Mouse (Mus musculus) WW6 (cell line): ENCODE measurements around the gene Krt33b.

Source experiments
- DNase-seq: peaks from one replicate; pipeline ENCODE4 v3.0.0-alpha.2; 2013; ENCODE audit warnings: low read depth, low spot score

Krt33b gene

DNA sequence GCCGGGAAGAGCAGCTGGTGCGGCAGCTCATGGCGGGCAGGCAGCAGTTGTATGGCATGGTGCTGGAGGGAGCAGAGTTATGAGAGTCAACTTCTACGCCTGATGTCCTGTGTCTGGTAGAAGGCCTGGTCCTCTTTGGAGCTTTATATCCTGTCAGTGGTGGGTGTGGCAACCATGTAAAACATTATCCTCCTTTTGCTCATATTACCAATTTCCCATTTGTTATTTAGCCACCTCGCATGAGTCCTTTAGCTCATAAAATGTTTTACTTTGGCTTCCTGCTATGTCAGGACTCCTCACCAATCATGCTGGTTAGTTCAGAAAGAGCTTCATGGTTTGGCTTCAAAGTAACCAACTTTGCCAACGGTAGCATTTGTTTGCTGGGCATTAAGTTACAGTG lies at the start of gene Krt33b:
Gene Krt33b, minus strand, starts transcription at position 101 of the 400 bp plus-strand sequence.
- no peak for DNase-seq

DNA sequence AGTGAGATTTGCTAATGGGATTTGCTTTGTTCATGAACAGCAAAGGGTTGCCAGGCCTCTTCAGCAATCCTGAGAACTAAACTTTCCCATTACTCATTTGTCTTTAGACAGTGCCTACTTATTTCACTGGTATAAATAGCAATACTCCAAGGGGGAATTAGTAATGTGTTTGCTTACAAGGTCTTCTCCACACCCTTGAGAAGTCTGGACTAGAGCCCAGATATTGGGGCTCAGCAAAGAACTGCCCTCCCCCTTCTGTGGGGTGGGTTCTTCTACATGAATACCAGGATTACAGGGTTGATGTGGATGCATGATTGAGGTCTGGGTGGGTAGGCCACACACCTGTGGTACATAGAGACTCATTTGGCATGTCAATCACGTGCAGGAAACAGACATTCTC lies 44.2 kb upstream of the Krt33b start:
- DNase-seq, result no peak

DNA sequence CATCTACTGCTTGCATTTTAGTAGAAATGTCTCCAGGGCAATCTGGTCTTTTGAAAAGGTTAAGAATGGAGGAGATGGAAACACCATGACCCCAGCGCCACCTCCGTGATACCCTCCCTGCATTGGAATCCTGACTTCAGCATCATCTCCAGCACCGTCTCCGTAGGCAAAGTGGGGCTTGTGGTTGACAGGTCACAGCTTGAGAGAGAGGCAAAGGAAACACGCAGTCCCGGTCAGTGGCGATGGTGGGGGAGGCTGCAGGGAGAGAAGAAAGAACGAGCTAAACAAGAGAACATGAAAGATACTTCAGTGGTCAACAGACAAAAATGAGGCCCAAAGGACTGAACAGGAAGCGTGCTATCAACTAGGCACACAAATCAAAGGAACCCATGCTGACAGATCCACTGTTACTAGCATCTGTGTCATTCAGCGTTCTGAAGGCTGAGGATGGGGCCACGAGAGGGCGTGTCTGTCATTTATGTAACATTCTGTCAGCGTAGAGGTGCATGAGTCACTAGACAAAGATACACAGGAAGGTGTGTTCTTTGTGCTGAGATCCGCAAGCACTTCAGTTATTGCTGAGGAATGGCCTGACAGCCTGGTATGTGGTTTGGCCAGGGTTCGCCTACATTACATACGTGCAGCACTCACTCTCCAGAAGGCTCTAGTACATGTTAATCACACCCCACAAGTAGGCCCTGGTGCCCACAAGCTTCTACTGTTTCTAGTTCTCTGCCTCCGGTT lies 37.8 kb upstream of the Krt33b start:
- DNase-seq, result no peak

DNA sequence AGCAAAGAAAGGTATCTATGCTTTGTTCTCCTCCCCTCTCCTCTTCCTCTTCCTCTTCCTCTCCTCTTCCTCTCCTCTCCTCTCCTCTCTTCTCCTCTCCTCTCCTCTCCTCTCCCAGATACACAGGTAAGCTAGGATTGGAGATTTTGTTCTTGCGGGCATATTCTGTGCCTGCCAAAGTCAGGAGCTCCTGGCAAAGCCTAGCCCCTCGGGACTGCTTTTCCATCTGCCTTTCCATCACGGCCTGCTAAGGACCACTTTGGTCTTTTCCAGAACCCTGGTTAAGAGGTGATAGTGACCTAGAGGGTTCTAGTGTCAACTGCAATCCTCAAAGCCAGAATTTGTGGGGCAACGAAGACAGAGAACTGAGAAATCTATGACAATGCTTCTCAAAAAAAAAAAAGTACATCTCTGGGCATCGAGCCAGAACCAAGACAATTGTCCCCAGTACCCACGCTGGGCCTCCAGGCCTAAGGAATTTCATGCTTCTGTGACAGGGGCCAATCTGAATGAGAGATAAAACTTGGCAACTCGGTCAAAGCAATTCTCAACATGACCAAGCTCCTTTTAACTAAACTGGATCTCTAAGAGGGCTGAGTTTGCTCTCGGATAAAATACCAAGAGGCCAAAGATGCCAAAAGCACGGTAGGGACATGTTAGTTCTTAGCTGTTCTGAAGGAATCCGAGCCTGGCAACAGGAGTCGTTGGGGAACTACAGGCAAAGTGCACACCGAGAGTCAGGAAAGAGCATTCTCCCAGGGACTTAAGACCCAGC lies 36.8 kb upstream of the Krt33b start:
- DNase-seq, result no peak

DNA sequence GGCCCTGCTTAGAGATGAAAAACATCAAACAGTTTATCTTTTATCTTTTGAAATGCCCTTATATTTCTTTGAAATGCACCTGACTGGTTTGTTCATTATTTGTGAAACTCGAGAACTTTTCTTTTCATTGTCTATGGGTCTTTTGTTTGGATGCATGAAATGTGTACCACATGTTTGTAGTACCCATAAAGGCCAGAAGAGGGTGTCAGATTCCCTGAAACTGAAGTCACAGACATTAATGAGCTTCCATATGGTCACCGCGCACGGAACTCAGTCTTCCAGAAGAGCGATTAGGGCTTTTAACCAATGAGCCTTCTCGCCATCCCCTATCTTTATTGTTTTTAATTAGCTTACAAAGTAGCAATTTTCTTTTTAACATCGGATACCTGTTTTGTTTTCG lies 29.2 kb upstream of the Krt33b start:
- peak; percentile 28 for DNase-seq

DNA sequence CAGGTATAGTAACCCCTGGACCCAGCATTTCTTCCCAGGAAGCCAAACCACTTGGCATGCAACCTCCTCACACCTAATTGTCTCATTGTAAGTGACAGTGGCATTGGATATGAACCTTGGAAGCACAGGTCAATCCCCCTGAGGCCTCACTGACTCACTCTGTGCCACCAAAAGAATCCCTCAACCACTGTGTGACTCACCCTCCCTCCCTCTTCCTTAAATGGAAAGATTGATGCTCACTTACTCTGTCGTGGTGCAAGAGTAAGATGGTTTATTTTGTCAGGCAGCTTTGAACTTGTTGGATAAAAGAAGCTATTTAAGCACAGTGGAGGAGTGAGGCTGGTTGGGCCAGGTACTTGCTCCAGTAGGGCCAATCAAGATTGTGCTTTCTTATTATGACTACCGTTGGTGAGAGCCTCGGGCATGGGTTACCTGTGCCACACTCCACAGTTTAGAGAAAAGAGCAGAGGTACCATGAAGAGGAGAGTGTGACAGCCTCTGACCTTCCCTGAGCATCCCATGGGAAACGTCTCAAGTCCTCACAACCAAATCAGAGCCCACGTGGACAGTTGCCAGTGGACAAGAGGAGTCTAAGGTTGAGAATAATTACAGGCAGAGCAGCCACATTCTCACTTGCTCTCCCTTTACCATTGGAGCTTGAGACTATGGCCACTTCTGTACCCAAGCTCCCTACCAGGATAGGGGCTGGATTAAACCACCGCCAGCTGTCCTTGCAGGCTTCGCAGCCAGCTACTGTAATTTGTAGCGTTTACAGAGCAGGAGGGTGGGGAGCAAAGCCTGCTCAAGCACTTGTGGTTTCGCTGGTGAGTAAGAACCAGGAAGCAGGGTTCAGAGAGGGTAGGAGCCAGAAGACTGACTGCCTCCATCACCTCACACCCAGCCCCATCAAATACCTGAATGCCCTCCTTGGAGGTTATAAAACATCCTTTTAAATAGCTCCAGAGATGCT lies 26.3 kb upstream of the Krt33b start:
- no peak for DNase-seq

DNA sequence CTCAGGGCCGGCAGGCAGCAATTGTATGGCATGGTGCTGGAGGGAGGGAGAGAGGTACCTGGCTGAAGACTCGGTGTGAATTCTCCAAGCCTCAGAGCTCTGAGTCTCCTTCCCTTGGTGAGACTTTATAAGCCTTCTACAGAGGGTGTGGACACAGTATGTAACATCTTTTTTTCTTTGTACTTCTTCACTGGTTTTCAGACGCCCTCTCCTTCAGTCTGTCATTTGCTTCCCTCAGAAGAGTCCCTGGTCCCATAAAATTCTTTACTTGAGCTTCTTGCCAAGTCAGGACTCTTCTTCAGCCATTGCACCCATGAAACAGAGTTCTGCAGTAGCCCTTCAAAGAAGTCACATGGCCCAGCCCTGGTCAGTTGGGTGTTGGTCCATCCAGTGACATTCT lies 20.8 kb upstream of the Krt33b start, which contains the start of gene Krt31:
Gene Krt31, minus strand, starts transcription at position 101 of the 400 bp plus-strand sequence.
- DNase-seq, result no peak

DNA sequence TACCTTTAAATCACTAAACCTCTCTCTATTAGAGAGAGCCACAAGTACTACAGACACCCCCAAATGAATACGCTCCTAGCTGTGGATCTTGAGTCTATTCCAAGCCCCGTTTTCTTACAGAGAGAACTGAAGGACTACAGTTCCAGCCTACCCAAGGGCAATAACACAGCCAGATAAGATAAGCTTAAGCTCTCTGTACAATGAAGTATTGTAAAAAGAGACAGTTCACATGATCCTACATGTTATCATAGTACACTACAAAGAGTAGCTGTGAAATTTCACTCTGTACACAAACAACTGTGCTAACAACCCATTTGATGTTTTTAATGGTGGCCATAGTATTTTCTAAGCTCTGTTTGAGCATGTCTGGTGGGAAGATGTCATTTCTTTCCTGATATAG lies 17.5 kb upstream of the Krt33b start:
- no peak for DNase-seq

DNA sequence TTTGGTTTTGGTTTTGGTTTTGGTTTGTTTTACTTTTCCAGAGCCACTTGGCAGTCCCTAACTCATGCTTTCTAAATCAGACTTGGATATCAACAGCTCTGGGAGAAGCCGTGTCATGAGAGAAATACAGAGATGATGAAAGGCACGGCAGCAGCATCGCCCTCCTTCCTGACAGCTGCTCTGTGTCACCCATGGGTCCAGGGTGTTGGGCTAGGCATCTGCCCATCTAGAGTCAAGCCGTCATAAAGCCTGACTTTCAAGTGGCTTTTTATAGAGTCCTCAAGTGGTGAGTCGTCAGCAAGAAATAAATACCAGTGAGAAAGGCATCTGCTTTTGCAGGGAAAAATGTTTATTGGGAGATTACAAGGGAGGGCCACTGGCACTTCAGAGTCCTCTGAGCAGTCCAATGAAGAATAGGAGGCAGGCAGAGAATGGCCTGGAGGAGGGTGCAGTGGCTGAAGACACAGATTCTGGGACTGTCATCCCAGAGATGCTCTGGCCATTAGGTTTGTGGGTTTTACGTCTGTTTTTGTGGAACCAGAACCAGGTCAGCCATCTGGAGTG lies 16.7 kb upstream of the Krt33b start:
- DNase-seq, result no peak

DNA sequence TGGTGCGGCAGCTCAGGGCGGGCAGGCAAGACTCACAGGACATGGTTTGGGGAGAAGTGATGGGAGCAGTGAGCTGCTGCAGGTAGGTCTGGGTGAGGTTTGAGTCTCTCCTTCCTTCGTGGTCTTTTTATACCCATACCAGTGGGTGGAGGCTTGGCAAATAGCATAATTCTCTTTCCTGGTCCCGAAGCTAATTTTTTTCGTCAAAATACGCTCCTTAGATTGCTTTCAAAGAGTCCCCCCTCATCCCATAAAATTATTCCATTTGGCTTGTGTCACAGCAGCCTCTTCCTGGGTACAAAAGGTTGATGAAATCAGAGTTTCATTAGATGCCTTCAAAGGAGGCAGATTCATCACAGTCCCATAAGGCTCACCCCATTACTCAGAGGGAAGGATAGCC lies 11.8 kb upstream of the Krt33b start, which contains the start of gene Krt34:
Gene Krt34, minus strand, starts transcription at position 101 of the 400 bp plus-strand sequence.
- DNase-seq, result no peak

DNA sequence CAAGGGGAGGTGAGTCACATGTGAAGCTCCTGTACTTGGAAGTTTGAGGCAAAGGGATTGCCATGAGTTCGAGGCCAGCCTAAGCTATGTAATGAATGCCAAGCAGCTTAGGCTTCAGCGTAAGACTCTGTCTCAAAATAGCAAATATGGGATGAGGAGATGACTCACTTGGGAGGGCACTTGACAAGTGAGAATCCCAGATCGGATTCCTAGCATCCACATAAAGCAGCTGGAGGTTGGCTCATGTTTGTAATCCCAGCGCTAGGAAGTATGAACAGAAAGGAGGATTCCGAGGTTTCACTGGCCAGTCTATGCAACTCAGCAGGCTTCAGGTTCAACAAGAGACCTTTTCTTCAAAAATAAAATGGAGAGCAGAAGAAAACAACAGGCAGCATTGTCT lies 8.2 kb downstream of the Krt33b start:
- DNase-seq, result no peak

DNA sequence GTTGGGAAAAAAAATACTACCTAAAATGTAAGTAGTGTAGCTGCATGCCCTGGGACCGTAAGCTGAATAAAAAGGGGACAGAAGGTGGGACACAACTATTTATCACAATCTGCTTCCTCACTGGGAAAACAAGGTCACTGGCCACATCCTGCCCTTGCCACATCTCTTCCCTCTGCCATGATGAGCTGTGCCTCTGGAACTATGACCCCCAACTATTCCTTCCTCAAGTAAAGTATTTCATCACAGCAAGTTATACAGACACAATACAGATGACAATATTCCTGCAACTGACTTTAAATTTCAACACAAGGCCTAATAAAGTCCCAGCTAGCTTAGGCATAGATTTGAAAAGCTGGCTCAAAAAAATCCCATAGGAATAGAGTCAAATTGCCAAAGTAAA lies 10.2 kb downstream of the Krt33b start:
- no peak for DNase-seq

DNA sequence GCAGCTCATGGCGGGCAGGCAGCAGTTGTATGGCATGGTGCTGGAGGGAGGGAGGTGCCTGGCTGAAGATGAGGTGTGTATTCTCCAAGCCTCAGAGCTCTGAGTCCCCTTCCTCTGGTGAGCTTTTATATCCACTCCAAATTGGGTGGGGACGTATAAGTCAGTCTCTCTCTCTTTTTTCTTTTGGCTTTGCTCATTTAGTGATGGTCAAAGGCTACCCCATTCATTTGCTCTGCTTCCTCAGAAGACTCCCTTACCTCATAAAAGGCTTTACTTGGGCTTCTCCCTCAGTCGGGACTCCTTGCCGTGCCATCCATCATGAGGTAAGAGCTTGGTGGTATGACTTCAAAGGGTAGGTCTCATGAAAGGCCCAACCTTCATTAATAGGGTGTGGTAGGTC lies 13.6 kb downstream of the Krt33b start, which contains the start of gene Krt33a:
Gene Krt33a, minus strand, starts transcription at position 101 of the 400 bp plus-strand sequence.
- no peak for DNase-seq

DNA sequence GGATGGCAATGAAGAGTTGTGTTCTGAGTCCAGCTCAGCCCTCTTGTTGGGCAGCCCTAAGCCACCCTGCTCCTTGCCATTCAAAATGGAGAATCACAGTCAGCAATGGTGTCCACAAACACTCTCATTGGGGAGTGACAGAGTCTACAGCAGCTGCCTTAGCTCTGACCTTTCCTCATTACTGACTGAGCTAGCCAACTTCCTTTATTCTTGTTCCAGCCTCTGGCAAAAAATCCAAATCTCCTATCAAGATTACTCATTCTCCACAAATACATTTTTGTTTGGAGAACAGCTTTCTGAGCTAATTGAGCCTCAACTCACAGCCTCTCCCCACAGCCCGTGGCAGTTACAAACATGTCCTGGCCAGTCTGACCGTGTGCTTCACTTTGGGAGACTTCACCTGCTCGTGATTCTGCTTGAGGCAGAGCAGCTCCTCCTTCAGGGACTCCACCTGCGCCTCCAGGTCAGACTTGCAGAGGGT lies 15.9 kb downstream of the Krt33b start:
- no peak for DNase-seq

DNA sequence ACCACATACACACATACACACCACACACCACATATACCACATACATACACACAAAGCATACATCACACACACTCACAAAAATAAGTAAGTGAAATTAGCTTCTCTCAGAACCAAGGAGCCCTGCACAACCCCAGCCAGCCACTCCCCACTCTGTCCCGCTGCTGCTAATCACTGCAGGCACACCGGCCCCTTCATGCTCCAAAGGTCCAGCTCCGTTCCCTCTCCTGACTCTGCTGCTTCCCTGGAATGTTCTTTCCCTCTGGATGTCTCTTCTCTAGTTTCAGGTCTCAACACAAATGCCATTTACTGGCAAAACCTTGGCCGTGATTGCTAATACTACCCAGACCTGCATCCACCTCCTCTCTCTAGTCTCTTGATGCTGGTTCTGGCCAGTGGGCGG lies 19.0 kb downstream of the Krt33b start:
- no peak for DNase-seq

DNA sequence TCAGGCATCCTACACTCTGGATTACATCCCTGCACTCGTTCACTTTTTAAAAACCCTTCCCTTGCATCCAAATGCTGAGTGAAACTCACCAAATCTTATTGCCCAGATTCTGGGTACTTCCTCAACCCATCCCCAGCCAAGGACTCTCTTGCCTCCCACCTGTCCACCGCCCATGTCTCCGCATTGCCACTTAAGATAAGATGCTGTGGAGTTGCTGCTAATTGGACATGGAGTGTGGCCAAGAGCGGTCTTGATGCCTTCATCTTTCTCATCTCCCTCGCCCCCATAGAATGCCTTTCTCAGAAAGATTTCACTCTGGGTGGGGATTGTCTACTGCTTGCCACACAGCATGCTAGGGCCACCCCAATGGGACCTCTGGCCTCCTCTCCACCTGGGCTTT lies 21.3 kb downstream of the Krt33b start:
- DNase-seq, result no peak

DNA sequence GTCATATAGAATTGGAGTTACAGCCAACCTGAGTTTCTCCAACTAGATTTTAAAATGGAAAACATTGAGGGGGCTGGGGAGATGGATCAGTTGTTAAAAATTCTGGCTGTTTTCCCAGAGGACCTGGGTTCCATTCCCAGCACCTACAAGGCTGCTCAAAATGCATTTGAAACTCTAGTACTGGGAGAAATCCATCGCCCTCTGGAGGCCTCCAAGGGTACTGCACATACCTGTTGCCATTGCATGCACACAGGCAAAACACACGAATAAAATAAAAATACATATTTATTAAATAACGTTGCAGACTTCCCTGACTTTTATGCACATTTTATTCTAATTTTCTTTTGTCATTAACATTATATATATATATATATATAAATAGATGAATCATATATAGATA lies 23.0 kb downstream of the Krt33b start:
- DNase-seq, result no peak

DNA sequence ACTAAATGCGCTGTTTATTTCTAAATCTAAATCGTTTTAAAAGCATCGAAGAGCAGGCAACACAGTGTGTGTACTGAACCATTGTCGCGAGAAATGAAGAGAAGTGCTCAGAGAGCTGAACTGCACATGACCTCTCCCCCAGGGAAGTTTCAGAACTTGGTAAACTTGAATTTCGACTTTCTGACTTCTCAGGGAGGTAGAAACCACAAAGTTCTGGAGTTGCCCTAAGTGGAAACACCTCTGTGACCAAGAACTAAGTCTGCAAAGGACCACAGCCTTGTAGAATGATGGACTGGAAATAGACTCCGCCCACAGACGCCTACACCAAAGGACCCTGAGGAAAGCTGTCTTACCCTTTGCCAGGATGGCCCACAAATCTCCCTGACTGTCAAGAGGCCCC lies 23.8 kb downstream of the Krt33b start:
- DNase-seq, result no peak

DNA sequence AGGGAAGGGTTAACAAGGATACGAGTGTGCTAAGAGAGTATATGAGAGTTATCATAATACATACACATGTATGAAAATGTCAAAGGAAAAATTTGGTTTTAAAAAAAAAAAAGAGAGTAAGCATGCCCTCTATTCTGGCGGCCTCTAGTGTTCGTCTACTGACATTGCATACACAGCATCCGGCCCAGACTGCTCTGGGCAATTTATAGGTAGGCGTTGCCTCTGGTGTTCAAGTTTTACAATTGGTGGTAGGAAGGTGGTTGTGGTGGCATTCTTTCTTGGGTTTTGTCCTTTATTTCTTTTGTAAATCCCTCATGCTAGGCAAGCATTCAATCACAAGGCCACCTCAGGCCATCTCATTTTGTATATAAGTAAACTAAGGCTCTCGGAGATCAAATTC lies 24.8 kb downstream of the Krt33b start:
- DNase-seq, result peak; percentile 43

DNA sequence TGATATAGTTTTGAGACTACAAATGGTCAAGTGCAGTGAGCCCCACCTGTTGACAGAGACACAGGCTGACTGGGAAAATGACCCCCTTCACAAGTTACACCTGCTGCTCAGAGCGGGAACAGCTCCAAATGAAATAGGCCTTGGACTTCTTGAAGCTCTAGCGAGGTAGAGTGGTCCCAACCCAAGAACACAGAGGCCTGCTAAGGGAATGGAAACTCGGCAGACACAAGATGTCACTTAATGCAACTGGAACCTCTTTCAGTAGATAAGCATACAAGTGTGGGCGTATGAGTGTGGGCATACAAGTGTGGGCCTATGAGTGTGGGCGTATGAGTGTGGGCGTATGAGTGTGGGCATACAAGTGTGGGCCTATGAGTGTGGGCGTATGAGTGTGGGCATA lies 30.6 kb downstream of the Krt33b start:
- DNase-seq, result no peak

DNA sequence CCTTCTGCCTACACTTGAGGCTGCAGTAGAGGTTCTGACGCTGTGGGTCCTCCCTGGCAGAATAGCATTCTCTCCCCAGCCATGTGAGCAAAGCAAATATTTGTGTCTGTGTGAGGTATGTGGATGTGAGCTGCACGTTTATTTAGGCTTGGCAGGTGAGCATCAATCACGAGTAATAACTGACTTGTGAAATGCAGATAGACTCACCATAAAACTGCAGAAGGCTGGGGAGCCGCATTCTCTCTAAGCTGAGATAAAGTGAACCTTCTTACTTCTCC lies 35.3 kb downstream of the Krt33b start:
- no peak for DNase-seq
